Mouse (Mus musculus) forebrain, embryonic 13.5 days (tissue): ENCODE measurements around the gene Ccdc186. TPM values are rescaled to one million over a fixed set of nuclear protein-coding genes. Genes with fewer than 3 reads are reported as not detected.
"Not testable (repeated sequence)": the region's sequence is repeated elsewhere in the genome, so short reads cannot be mapped to it uniquely, and the experiment has no call there.

Experiments used
- ATAC-seq: fragments of 200-750 bp; cut with Nextera tagmentation; 2 replicates; pipeline ENCODE4 v1.8.0; 2017
- H3K27ac ChIP-seq: fragments of 300-500 bp; sonication (generic); 2 replicates; pipeline ENCODE4 v1.5.1; 2015; ENCODE audit warnings: inconsistent platforms, mild to moderate bottlenecking, moderate library complexity
- H3K27me3 ChIP-seq: fragments of 300-500 bp; sonication (generic); 2 replicates; pipeline ENCODE4 v1.6.1; 2015; ENCODE audit warnings: mild to moderate bottlenecking, inconsistent platforms
- H3K36me3 ChIP-seq: fragments of 300-500 bp; sonication (generic); 2 replicates; pipeline ENCODE4 v1.6.1; 2015; ENCODE audit warnings: mild to moderate bottlenecking, inconsistent platforms; ENCODE audit not compliant: poor library complexity, severe bottlenecking
- H3K4me1 ChIP-seq: fragments of 300-500 bp; sonication (generic); 2 replicates; pipeline ENCODE4 v1.6.1; 2015; ENCODE audit warnings: inconsistent platforms
- H3K4me2 ChIP-seq: fragments of 300-500 bp; sonication (generic); 2 replicates; pipeline ENCODE4 v1.6.1; 2015; ENCODE audit warnings: inconsistent platforms, mild to moderate bottlenecking, moderate library complexity
- H3K4me3 ChIP-seq: fragments of 300-500 bp; sonication (generic); 2 replicates; pipeline ENCODE4 v1.5.1; 2015; ENCODE audit warnings: mild to moderate bottlenecking, inconsistent platforms
- H3K9ac ChIP-seq: fragments of 300-500 bp; sonication (generic); 2 replicates; pipeline ENCODE4 v1.6.1; 2015; ENCODE audit warnings: mild to moderate bottlenecking, inconsistent platforms
- H3K9me3 ChIP-seq: fragments of 300-500 bp; sonication (generic); replicated peaks from 2 replicates; pipeline ENCODE4 v1.6.1; 2016; ENCODE audit warnings: inconsistent platforms
- WGBS: fragments of 180-500 bp; shearing (Covaris S2); methylation state at CpG from one replicate; pipeline ENCODE4 v1.1.7; 2015; 5-methylcytosine and 5-hydroxymethylcytosine counted together
- polyA plus RNA-seq: library from polyadenylated mRNA; unstranded; fragments of >200 nt; fragmentation: Nextera tagmentation; extraction: Ambion mirVana; gene quantifications from 2 replicates; pipeline ENCODE4 v1.2.1, GENCODE M21; 2015

Gene Ccdc186
- polyA plus RNA-seq, 1 experiment from 2014 or later = 25.1 TPM

DNA sequence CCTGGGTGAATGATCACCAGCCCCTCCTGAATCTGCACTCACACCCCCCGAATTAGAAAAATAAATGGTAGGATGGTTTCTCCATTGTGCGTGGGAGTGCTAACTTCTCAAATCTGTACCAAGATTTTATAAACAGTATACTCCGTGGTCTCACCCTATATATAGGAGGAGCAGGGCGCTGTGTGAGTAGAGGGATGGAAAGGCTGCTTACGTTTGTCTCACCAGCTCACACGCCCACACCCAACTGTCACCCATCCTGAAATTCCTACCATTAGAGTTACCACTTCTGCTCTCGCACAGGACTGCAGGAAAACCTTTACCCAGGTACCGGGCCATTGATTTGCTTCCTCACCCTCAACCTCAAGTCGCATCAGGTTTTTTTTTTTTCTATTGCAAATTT, 53.0 kb downstream of the Ccdc186 start:
- no peak overlapping the region for H3K9ac ChIP-seq
- no peak overlapping the region for H3K4me2 ChIP-seq
- peaks cover 12% of the 10 kb centered on the region for H3K4me1 ChIP-seq
- no peak for ATAC-seq
- no peaks in the 10 kb centered on the region; the same call in 1 of the 2 replicates for H3K27me3 ChIP-seq
- no peak overlapping the region for H3K27ac ChIP-seq
- no peaks in the 10 kb centered on the region for H3K36me3 ChIP-seq
- H3K9me3 ChIP-seq = peaks cover 5% of the 10 kb centered on the region; the same call in 1 of the 2 replicates
- WGBS = 94% methylated on average over 9 of the region's 9 CpGs
- H3K4me3 ChIP-seq = no peak overlapping the region

- H3K9ac ChIP-seq = no peak overlapping the region
- no peak overlapping the region for H3K4me3 ChIP-seq
- H3K27me3 ChIP-seq = no peaks in the 10 kb centered on the region
- WGBS = 98% methylated on average over 4 of the region's 4 CpGs
- no peaks in the 10 kb centered on the region for H3K36me3 ChIP-seq
- H3K4me2 ChIP-seq = no peak overlapping the region
- no peak overlapping the region for H3K27ac ChIP-seq
- no peaks in the 10 kb centered on the region for H3K4me1 ChIP-seq
- H3K9me3 ChIP-seq = peaks cover 5% of the 10 kb centered on the region; the same call in 1 of the 2 replicates
- no peak for ATAC-seq
Observed at GRCm38 (mm10) chr19:56762686-56763085, 59.3 kb downstream of the Ccdc186 start.

GRCm38 (mm10) chr19:56761727-56762126, 60.3 kb downstream of the Ccdc186 start:
- Histone ChIP-seq H3K27me3 (no peaks in the 10 kb centered on the region), H3K27ac (no peak overlapping the region), H3K4me1 (no peaks in the 10 kb centered on the region), H3K9me3 (0 out of 2 replicates have a peak, but pooled peaks cover 1% of the 10 kb centered on the region), H3K9ac (no peak overlapping the region), H3K4me3 (no peak overlapping the region), H3K4me2 (no peak overlapping the region), H3K36me3 (no peaks in the 10 kb centered on the region)
- ATAC-seq = no peak
- WGBS = 91% methylated on average over 2 of the region's 2 CpGs

- WGBS = 91% methylated on average over 5 of the region's 5 CpGs
Observed at GRCm38 (mm10) chr19:56761096-56761495, 60.9 kb downstream of the Ccdc186 start.

DNA sequence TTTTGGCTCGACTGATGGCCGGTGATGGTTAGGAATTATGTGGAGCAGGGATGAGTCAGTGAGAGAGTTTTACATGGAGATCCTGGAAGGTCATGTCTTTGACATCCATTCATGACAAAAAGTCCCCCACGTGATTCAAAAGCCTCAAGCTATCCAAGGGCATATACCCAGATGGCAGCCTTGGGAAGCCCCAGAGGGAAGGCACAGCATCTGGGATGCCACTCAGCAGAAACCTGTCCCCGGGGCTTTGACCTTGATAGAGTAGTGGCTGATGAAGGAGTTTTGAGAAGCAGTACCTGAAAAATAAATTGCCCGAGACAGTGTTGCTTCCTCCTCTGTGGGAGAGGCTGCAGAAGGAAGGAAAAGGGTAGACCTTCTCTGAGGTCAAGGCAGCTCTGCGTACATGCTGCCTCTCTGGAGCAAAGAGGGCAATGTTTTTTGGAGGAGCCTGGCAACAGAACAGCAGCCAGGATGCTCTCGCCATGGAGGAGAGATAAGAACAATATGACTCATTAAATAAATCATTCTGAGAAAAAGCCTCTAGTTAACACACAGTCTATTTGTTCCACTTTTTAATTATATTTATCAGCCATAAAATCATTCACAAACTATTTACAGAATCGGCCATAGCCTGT, 61.6 kb downstream of the Ccdc186 start:
- Histone ChIP-seq H3K9me3 (no peaks in the 10 kb centered on the region), H3K4me1 (no peaks in the 10 kb centered on the region), H3K27ac (no peak overlapping the region), H3K36me3 (no peaks in the 10 kb centered on the region), H3K9ac (no peak overlapping the region), H3K4me2 (no peak overlapping the region), H3K4me3 (no peak overlapping the region), H3K27me3 (no peaks in the 10 kb centered on the region)
- ATAC-seq = no peak
- WGBS = 93% methylated on average over 8 of the region's 8 CpGs

More at GRCm38 (mm10) chr19:56761096-56761495, 60.9 kb downstream of the Ccdc186 start:
- H3K9me3 ChIP-seq = no peaks in the 10 kb centered on the region
- H3K4me2 ChIP-seq = no peak overlapping the region
- no peak overlapping the region for H3K27ac ChIP-seq
- H3K27me3 ChIP-seq = no peaks in the 10 kb centered on the region
- H3K36me3 ChIP-seq = no peaks in the 10 kb centered on the region
- H3K4me1 ChIP-seq = no peaks in the 10 kb centered on the region
- no peak overlapping the region for H3K4me3 ChIP-seq
- no peak overlapping the region for H3K9ac ChIP-seq
- no peak for ATAC-seq

- no peaks in the 10 kb centered on the region for H3K4me1 ChIP-seq
- no peak for ATAC-seq
- no peaks in the 10 kb centered on the region for H3K36me3 ChIP-seq
- H3K27ac ChIP-seq = no peak overlapping the region
- H3K4me2 ChIP-seq = no peak overlapping the region
- H3K27me3 ChIP-seq = no peaks in the 10 kb centered on the region
- no peaks in the 10 kb centered on the region for H3K9me3 ChIP-seq
- WGBS = 89% methylated on average over 4 of the region's 4 CpGs
- H3K4me3 ChIP-seq = no peak overlapping the region
- H3K9ac ChIP-seq = no peak overlapping the region
Observed at GRCm38 (mm10) chr19:56759740-56760139, 62.2 kb downstream of the Ccdc186 start.

- ATAC-seq = no peak
- H3K9ac ChIP-seq = no peak overlapping the region
- no peak overlapping the region for H3K4me3 ChIP-seq
- no peak overlapping the region for H3K27ac ChIP-seq
- no peaks in the 10 kb centered on the region for H3K27me3 ChIP-seq
- no peaks in the 10 kb centered on the region for H3K36me3 ChIP-seq
- H3K9me3 ChIP-seq = no peaks in the 10 kb centered on the region
- H3K4me2 ChIP-seq = no peak overlapping the region
- 98% methylated on average over 2 of the region's 2 CpGs for WGBS
- no peaks in the 10 kb centered on the region for H3K4me1 ChIP-seq
Observed at GRCm38 (mm10) chr19:56758311-56758710, 63.7 kb downstream of the Ccdc186 start.

DNA sequence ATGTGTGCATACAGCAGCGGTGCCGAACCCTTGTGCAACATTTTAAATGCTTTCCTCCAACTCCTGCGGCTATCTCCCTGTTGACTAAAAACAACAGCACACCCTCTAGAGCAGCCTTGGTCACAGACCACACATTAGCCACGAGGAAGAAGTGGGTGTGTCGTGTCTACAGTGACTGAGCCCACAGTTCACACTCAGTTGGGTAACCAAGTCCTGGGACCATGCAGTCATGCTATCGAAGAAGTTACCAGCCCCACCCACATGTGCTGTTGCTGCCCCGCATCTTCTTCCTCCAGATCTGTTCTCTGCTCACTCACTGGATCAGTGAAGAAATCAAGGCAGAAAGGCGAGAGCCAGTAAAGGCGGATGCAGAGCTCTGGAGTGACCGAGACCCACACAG, 65.6 kb downstream of the Ccdc186 start:
- 90% methylated on average over 10 of the region's 10 CpGs for WGBS
- H3K4me1 ChIP-seq = no peaks in the 10 kb centered on the region
- no peaks in the 10 kb centered on the region for H3K9me3 ChIP-seq
- no peaks in the 10 kb centered on the region for H3K27me3 ChIP-seq
- H3K4me2 ChIP-seq = no peak overlapping the region
- H3K4me3 ChIP-seq = no peak overlapping the region
- no peak overlapping the region for H3K27ac ChIP-seq
- no peaks in the 10 kb centered on the region for H3K36me3 ChIP-seq
- ATAC-seq = no peak
- no peak overlapping the region for H3K9ac ChIP-seq

DNA sequence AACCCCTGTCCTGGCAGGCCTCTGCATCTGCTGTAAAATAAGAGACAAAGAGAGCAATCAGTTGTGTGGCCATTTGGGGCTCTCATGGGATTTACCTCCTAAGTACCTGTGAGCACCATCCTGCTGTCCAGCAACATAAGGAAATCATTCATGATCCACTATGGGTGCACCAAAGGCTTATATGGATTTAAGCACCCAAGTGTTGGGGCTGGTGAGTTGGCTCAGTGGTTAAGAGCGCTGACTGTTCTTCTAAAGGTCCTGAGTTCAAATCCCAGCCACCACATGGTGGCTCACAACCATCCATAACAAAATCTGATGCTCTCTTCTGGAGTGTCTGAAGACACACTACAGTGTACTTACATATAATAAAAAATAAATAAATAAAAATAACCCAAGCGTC, 67.5 kb downstream of the Ccdc186 start:
- not testable (repeated sequence) for H3K27me3 ChIP-seq, ATAC-seq, H3K9ac ChIP-seq, H3K27ac ChIP-seq, H3K36me3 ChIP-seq, H3K9me3 ChIP-seq, H3K4me3 ChIP-seq, H3K4me2 ChIP-seq
- peaks cover 11% of the 10 kb centered on the region for H3K4me1 ChIP-seq
- 89% methylated on average over 2 of the region's 2 CpGs for WGBS

- WGBS = 24% methylated on average over 4 of the region's 4 CpGs
- no peaks in the 10 kb centered on the region for H3K36me3 ChIP-seq
- H3K9ac ChIP-seq = no peak overlapping the region
- peak; percentile 48; the same call in 1 of the 2 replicates for ATAC-seq
- H3K4me1 ChIP-seq = peaks cover 11% of the 10 kb centered on the region
- H3K27me3 ChIP-seq = no peaks in the 10 kb centered on the region
- no peak overlapping the region for H3K4me3 ChIP-seq
- H3K27ac ChIP-seq = no peak overlapping the region; the same call in 1 of the 2 replicates
- no peak overlapping the region for H3K4me2 ChIP-seq
- H3K9me3 ChIP-seq = no peaks in the 10 kb centered on the region
Observed at GRCm38 (mm10) chr19:56750709-56751108, 71.3 kb downstream of the Ccdc186 start.

DNA sequence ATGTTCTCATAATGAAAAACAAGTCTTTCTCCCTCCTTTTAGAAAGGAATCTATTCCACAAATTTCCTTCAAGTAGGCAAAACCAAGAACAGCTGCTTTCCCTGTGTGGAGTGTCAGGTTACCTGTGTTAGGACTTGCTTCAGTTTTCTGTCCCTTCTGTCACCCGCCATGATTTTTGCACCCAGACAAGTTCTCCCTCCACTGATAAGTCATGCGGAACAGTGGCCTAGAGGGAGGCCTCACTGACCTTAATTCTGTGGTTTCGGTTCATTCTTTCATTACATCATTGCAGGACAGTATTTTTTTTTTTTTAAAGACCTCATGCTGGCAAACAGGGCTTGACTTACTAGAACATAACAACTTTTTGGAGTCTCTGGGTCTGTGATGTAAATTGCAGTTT, 72.6 kb downstream of the Ccdc186 start:
- Histone ChIP-seq H3K27me3 (no peaks in the 10 kb centered on the region), H3K4me2 (no peak overlapping the region), H3K9ac (no peak overlapping the region), H3K4me3 (no peak overlapping the region), H3K27ac (no peak overlapping the region), H3K9me3 (no peaks in the 10 kb centered on the region), H3K4me1 (peaks cover 17% of the 10 kb centered on the region), H3K36me3 (no peaks in the 10 kb centered on the region)
- ATAC-seq = no peak
- WGBS = 60% methylated on average over 3 of the region's 3 CpGs

- H3K4me2 ChIP-seq = no peak overlapping the region
- ATAC-seq = no peak
- H3K27me3 ChIP-seq = no peaks in the 10 kb centered on the region
- H3K9me3 ChIP-seq = no peaks in the 10 kb centered on the region
- peaks cover 22% of the 10 kb centered on the region for H3K4me1 ChIP-seq
- no peak overlapping the region for H3K27ac ChIP-seq
- H3K9ac ChIP-seq = no peak overlapping the region
- no peaks in the 10 kb centered on the region for H3K36me3 ChIP-seq
- H3K4me3 ChIP-seq = no peak overlapping the region
- WGBS = 56% methylated on average over 10 of the region's 10 CpGs
Observed at GRCm38 (mm10) chr19:56747878-56748277, 74.1 kb downstream of the Ccdc186 start.

- 96% methylated on average over 9 of the region's 9 CpGs for WGBS
- no peak overlapping the region for H3K4me3 ChIP-seq
- H3K36me3 ChIP-seq = no peaks in the 10 kb centered on the region
- no peak overlapping the region for H3K27ac ChIP-seq
- no peak for ATAC-seq
- H3K9ac ChIP-seq = no peak overlapping the region
- no peak overlapping the region for H3K4me2 ChIP-seq
- no peaks in the 10 kb centered on the region for H3K9me3 ChIP-seq
- no peaks in the 10 kb centered on the region for H3K27me3 ChIP-seq
- peaks cover 22% of the 10 kb centered on the region for H3K4me1 ChIP-seq
Observed at GRCm38 (mm10) chr19:56746618-56747017, 75.4 kb downstream of the Ccdc186 start.
